Mouse (Mus musculus): ENCODE data around the gene Nme7. TPM values are rescaled to one million over a fixed set of nuclear protein-coding genes. Genes with fewer than 3 reads are reported as not detected.

Gene Nme7
- polyA plus RNA-seq, 1 experiment from 2014 or later: 42.1 TPM

DNA sequence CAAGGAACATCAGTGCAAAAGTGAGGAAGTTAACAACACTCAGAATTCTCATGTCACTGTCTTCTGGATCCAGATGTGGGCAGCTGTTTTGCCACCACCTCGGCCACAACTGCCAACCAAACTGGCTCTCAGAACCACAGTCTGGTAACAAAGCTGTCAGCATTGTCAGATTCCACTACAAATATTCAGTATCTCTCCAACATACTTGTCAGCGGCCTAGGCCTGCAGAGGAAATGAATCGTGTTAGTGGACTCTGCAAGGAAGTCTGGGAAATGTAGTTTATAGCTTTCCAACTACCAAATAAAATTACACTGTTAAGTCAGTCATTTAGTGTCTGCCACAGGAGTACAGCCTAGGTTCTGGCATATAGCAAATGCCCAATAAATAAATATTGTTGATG, 113.7 kb downstream of the Nme7 start:
- H3K27me3 ChIP-seq: no peaks in the 10 kb centered on the region
- ATAC-seq: no peak
- 80% methylated on average over 3 of the region's 3 CpGs for WGBS
- H3K27ac ChIP-seq: no peak overlapping the region
- no peak overlapping the region for H3K9ac ChIP-seq
- 0 out of 2 replicates have a peak, but pooled peaks cover 8% of the 10 kb centered on the region for H3K36me3 ChIP-seq (ENCODE audit: poor library complexity, severe bottlenecking)
- H3K9me3 ChIP-seq (replicated peaks): no peaks in the 10 kb centered on the region
- H3K4me3 ChIP-seq: no peak overlapping the region
- H3K4me2 ChIP-seq: no peak overlapping the region
- H3K4me1 ChIP-seq: no peaks in the 10 kb centered on the region

DNA sequence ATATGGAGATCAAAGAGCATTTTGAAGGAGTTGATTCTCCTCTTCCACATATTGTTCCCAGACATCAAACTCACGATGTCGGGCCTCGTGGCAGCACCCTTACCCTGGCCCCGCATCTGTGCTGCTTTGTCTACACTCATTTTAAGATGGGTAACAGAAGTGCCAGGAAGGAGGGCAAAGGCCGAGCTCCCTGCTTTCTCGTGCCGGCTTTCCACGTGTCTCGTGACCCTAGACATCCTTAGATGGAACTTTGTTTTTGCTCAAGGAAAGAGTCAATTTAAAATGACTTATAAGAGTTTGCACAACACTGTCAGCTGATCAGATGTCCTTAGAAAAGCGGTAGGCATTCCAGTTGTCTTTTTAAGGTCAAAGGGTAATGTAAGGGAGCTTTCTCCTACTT, 114.4 kb downstream of the Nme7 start:
- no peak overlapping the region for H3K4me2 ChIP-seq
- WGBS: 91% methylated on average over 10 of the region's 10 CpGs
- no peak overlapping the region for H3K27ac ChIP-seq
- no peaks in the 10 kb centered on the region for H3K27me3 ChIP-seq
- no peak for ATAC-seq
- H3K9me3 ChIP-seq (replicated peaks): no peaks in the 10 kb centered on the region
- H3K36me3 ChIP-seq (ENCODE audit: poor library complexity, severe bottlenecking): 0 out of 2 replicates have a peak, but pooled peaks cover 4% of the 10 kb centered on the region
- H3K4me3 ChIP-seq: no peak overlapping the region
- no peak overlapping the region for H3K9ac ChIP-seq
- H3K4me1 ChIP-seq: no peaks in the 10 kb centered on the region

DNA sequence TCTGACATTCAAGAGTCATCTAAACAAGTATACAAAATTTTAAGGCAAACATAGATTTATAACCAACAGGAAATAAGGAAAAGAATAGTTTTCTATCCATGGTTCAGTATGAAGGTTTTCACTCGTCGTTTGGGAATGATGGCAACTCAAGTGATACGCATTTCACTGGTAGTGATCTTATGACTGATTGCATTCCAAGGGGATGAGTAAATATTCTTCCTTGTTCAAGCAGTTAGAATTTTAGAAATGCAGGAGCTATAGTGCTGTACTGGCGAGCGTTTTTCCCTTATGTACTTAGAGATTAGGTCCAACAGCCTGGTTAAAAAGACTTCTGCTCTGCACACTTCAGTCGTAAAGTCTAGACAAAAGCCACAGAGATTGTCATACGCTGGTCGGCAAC, 115.5 kb downstream of the Nme7 start:
- no peak overlapping the region for H3K27ac ChIP-seq
- no peak for ATAC-seq
- H3K27me3 ChIP-seq: no peaks in the 10 kb centered on the region
- H3K4me1 ChIP-seq: no peaks in the 10 kb centered on the region
- H3K4me2 ChIP-seq: no peak overlapping the region
- H3K4me3 ChIP-seq: no peak overlapping the region
- no peaks in the 10 kb centered on the region for H3K36me3 ChIP-seq (ENCODE audit: poor library complexity, severe bottlenecking)
- 90% methylated on average over 8 of the region's 8 CpGs for WGBS
- no peak overlapping the region for H3K9ac ChIP-seq
- H3K9me3 ChIP-seq (replicated peaks): no peaks in the 10 kb centered on the region

DNA sequence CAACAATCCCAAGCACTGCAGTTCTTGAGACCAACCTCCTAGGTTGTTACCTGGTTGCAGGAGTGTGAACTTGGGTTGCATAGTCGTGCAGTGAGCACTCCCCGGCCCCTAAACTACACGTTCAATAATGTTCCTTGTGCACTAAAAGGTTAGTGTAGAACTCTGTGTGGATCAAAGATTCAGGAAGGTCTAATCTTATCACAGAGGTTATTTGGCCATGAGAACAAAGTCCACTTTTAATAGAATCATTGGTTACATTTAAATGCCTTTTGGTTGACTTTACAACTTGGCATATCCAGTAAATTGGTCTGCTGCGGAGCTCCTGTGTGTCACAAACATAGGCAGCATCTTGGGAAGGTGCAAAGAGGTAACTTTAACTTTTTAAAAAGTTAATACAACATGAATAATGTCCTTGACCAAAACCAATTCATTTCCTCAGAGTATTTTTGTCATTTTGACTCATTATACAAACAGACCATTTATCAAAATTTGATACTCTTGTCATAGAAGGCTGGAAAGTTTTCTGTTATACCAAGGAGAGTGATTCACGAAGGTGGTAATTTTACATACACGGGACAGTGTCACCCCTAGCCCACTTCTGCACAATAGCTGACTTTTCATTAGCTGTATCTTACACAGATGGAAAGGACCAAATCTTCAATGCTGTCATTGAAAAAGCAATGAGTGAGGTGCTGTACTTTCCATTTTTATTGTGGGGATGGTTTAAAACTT, 116.9 kb downstream of the Nme7 start:
- 91% methylated on average over 6 of the region's 6 CpGs for WGBS
- Histone ChIP-seq H3K36me3 (ENCODE audit: poor library complexity, severe bottlenecking) (no peaks in the 10 kb centered on the region), H3K9ac (no peak overlapping the region), H3K4me2 (no peak overlapping the region), H3K27ac (no peak overlapping the region), H3K27me3 (no peaks in the 10 kb centered on the region), H3K9me3 (replicated peaks) (no peaks in the 10 kb centered on the region), H3K4me3 (no peak overlapping the region), H3K4me1 (no peaks in the 10 kb centered on the region)
- ATAC-seq: no peak

DNA sequence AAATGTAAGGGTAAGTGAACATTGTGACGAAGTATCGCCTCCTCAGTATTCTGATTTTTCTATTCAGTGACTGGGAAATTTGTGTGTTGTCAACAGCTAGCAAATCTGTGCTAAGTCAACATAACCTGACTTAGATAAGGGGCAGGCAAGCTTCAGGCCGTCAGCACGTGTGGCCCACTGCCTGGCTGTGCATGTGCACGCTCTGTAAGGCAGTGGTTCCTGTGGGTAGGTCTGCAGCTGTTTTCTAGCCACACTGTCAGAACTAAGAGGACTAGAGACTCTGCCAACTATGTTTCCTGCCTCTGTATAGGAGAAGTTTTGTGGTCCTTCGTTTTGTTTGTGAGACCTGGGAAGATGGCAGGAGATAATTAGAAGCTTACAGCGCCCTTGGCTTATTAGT, 122.3 kb downstream of the Nme7 start:
- 92% methylated on average over 7 of the region's 7 CpGs for WGBS

DNA sequence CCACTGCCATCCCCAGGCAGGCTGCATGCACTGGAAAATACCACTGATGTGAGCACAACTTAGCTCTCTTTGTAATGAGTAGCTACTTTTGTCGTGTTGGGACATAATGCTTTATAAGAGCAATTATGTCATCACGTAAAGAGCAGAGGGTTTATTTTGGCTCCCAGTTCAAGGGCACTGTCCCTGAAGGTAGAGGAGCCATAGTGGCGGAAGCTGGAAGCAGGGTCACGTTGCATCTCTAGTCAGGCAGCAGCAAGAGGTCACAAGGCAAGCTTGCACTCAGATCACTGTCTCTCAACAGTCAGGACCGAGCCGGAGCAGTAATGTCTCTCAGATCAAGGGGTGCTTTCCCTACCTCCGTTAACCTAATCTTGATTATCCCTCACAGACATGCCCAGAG, 123.9 kb downstream of the Nme7 start:
- Histone ChIP-seq H3K9me3 (replicated peaks) (no peaks in the 10 kb centered on the region), H3K4me2 (no peak overlapping the region), H3K27me3 (no peaks in the 10 kb centered on the region), H3K4me3 (no peak overlapping the region), H3K27ac (no peak overlapping the region), H3K4me1 (no peaks in the 10 kb centered on the region), H3K36me3 (ENCODE audit: poor library complexity, severe bottlenecking) (no peaks in the 10 kb centered on the region), H3K9ac (no peak overlapping the region)
- ATAC-seq: no peak
- 82% methylated on average over 7 of the region's 7 CpGs for WGBS

More for the DNA sequence above, 122.3 kb downstream of the Nme7 start:
- Histone ChIP-seq H3K36me3 (ENCODE audit: poor library complexity, severe bottlenecking) (no peaks in the 10 kb centered on the region), H3K9ac (no peak overlapping the region), H3K27ac (no peak overlapping the region), H3K4me3 (no peak overlapping the region), H3K4me2 (no peak overlapping the region), H3K4me1 (no peaks in the 10 kb centered on the region), H3K27me3 (no peaks in the 10 kb centered on the region), H3K9me3 (replicated peaks) (no peaks in the 10 kb centered on the region)
- no peak for ATAC-seq

DNA sequence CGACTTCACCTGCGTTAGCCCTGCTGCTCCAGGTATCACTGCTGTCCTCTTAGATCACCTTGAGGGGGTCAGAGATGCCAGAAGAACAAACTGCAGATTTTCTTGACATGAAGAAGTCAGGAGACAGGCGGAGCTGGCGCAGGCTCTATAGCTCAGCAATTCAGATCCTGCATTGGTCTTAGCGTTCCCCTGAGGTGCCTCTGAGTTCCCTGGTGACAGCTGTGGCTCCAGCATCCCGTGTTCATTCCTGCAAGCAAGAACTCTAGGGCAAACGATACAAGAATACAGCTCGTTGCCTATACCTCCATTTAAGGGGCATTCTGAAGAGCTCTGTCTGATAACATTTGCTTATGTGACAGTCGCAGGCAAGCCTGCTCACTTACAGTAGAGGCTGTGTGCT, 124.7 kb downstream of the Nme7 start:
- WGBS: 87% methylated on average over 9 of the region's 9 CpGs
- no peak overlapping the region for H3K4me2 ChIP-seq
- no peaks in the 10 kb centered on the region; the same call in 1 of the 2 replicates for H3K36me3 ChIP-seq (ENCODE audit: poor library complexity, severe bottlenecking)
- H3K4me3 ChIP-seq: no peak overlapping the region
- no peak for ATAC-seq
- H3K9me3 ChIP-seq (replicated peaks): no peaks in the 10 kb centered on the region
- H3K9ac ChIP-seq: no peak overlapping the region
- H3K27me3 ChIP-seq: no peaks in the 10 kb centered on the region
- no peaks in the 10 kb centered on the region for H3K4me1 ChIP-seq
- no peak overlapping the region for H3K27ac ChIP-seq

DNA sequence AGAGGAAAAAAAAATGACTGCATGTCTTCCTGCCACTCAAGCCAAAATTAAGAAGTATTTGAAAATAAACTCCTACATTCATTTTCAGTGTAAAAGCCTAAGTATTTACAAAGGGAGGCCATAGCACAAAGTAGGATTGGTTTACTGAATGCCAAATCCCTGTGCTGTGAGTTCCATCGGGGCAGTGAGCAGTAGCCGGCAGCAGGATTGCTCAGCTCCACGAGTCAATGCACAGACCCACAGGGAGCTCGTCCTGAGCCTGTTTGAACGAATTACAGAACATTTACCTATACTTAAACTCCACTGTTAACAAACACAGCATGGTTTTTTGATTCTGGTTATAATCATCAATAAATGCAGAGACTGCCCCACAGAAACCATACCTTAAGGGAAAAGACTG, 128.7 kb downstream of the Nme7 start:
- H3K4me1 ChIP-seq: no peaks in the 10 kb centered on the region
- no peak for ATAC-seq

DNA sequence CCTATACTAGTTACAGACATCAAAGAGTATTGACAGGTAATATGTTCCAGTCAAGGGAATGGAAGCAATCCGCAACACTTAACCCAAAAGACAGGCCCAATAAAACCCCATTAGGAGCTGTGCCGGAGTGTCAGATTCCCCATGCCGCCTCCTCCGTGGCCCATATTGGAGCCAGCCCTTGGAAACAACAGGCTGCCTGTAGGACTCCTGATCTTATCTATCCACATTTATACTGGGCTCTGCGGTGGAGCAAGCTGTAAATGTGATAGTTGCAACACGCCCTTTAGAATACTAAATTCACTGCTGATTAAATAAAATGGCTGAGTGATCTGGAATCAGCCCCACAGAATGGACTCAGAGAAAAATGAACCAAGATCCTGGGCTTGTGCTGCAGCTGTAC, 130.1 kb downstream of the Nme7 start:
- peaks cover 29% of the 10 kb centered on the region for H3K36me3 ChIP-seq (ENCODE audit: poor library complexity, severe bottlenecking)
- 91% methylated on average over 6 of the region's 6 CpGs for WGBS
- no peak for ATAC-seq

More for the DNA sequence above, 128.7 kb downstream of the Nme7 start:
- Histone ChIP-seq H3K9ac (no peak overlapping the region), H3K36me3 (ENCODE audit: poor library complexity, severe bottlenecking) (peaks cover 15% of the 10 kb centered on the region), H3K27ac (no peak overlapping the region), H3K9me3 (replicated peaks) (no peaks in the 10 kb centered on the region), H3K27me3 (no peaks in the 10 kb centered on the region), H3K4me3 (no peak overlapping the region), H3K4me2 (no peak overlapping the region)
- WGBS: 82% methylated on average over 5 of the region's 5 CpGs

DNA sequence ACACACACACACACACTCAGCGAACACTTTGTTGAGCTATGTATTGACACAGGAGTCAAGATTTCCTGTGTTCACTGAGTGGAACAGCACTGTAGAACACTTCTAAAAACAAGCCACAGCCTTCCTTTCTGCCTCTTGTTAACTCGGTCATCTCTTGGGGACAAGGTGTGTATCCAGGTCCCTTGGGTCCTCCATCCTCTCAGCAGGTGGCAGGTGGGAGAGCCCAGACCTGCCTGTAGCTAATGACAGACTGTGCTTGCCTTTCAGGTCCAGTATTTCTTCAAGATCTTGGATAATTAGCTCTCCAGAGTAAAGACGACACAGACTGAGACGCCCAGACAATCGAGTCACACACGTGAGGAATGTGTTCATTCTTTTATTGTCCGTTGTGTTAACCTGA, 132.8 kb downstream of the Nme7 start:
- ATAC-seq: no peak
- Histone ChIP-seq H3K27me3 (no peaks in the 10 kb centered on the region), H3K9me3 (replicated peaks) (no peaks in the 10 kb centered on the region), H3K4me1 (no peaks in the 10 kb centered on the region), H3K27ac (no peak overlapping the region), H3K4me3 (no peak overlapping the region), H3K36me3 (ENCODE audit: poor library complexity, severe bottlenecking) (peaks cover 54% of the 10 kb centered on the region), H3K9ac (no peak overlapping the region), H3K4me2 (no peak overlapping the region)
- WGBS: 84% methylated on average over 7 of the region's 7 CpGs

More for the DNA sequence above, 130.1 kb downstream of the Nme7 start:
- no peak overlapping the region for H3K27ac ChIP-seq
- H3K4me1 ChIP-seq: no peaks in the 10 kb centered on the region
- no peak overlapping the region for H3K4me3 ChIP-seq
- no peaks in the 10 kb centered on the region for H3K27me3 ChIP-seq
- H3K9me3 ChIP-seq (replicated peaks): no peaks in the 10 kb centered on the region
- H3K9ac ChIP-seq: no peak overlapping the region
- H3K4me2 ChIP-seq: no peak overlapping the region

DNA sequence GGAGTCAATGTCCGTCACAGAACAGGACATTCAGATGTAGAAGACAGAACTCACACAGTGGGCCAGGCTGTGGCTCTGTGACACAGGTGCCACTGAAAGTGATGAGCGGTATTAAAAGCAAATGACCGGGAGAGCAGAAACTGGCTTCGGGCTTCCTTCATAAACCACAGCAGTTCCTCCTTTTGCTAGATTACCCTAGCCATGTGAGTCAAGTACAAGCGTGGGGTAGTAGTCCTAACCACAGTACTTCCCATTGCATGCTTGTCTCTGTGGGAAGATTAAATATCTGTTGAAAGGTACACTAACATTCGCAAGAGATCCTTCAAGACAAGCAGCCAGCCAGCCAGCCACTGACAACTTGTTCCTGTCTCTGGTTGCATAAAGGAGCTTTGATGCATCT, 136.3 kb downstream of the Nme7 start:
- Histone ChIP-seq H3K9me3 (replicated peaks) (no peaks in the 10 kb centered on the region), H3K36me3 (ENCODE audit: poor library complexity, severe bottlenecking) (peaks cover 78% of the 10 kb centered on the region), H3K9ac (no peak overlapping the region), H3K4me2 (no peak overlapping the region), H3K4me3 (no peak overlapping the region), H3K27me3 (no peaks in the 10 kb centered on the region), H3K4me1 (no peaks in the 10 kb centered on the region), H3K27ac (no peak overlapping the region)
- WGBS: 94% methylated on average over 6 of the region's 6 CpGs
- no peak for ATAC-seq

DNA sequence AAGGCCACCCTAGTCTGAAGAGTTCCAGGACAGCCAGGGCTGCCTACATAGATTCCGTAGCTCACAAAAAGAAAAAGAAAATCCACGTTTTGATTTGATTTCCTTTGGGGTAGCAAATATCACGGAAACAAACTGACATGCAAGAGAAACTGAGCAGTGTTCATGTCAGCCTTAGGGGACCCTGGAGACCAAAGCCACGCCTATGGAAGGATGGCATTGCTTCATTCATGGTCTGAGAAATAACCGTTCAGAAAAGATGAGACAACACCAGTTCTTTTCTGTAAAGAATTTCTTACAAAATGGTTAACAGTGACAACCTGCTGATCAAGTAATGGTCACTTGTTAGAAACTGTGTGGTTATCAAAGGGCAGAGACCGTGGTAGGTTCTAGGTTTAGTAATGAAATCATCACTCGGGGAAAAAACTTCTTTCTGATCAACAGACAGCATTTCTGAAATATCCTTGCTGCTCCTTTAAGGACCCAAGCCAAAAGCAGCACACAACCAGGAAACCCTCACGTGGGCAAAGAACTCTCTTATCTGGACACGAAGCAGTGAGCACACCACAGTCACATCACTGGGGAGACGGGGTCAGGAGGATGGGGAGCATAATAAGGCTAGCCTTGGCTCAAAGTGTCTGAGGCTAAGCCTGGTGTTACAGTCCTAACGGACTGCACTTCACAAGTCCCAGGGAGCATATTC, 136.9 kb downstream of the Nme7 start:
- no peak overlapping the region for H3K27ac ChIP-seq
- H3K4me2 ChIP-seq: no peak overlapping the region
- ATAC-seq: no peak
- peaks cover 82% of the 10 kb centered on the region for H3K36me3 ChIP-seq (ENCODE audit: poor library complexity, severe bottlenecking)
- no peaks in the 10 kb centered on the region for H3K27me3 ChIP-seq
- H3K9ac ChIP-seq: no peak overlapping the region
- 89% methylated on average over 11 of the region's 11 CpGs for WGBS
- no peaks in the 10 kb centered on the region for H3K4me1 ChIP-seq
- no peak overlapping the region for H3K4me3 ChIP-seq
- no peaks in the 10 kb centered on the region for H3K9me3 ChIP-seq (replicated peaks)

Data from forebrain, embryonic 13.5 days (tissue).